Comparison of ENCODE assay signal across 8 mouse cellular contexts in genomic region chr6:88517701-88518403, GRCm38 (mm10). TPM values are rescaled to one million over a fixed set of nuclear protein-coding genes. Genes with fewer than 3 reads are reported as not detected.
DNase-seq lines count a peak whose midpoint lies in the region; ATAC-seq and TF ChIP-seq lines count a peak whose summit lies in the region.

No protein-coding gene starts in this region.

- peaks cover 24% of the 10 kb centered on the region for H3K4me1 ChIP-seq in kidney, embryonic 15.5 days
- peaks cover 2 to 3% of the 10 kb centered on the region in 2 experiments; a peak in 1 of 4 replicates for H3K4me1 ChIP-seq in ES-E14 (ENCODE audit: control insufficient read depth in 2 of 2, insufficient read depth in 2 of 2, low read length in 2 of 2, poor library complexity in 1 of 2)
- H3K4me1 ChIP-seq in forebrain, embryonic 15.5 days: peaks cover 26% of the 10 kb centered on the region
- H3K4me1 ChIP-seq in liver, embryonic 12.5 days: peaks cover 53% of the 10 kb centered on the region

- 6% methylated on average over 18 of the region's 18 CpGs for WGBS in kidney, embryonic 15.5 days
- WGBS in forebrain, embryonic 15.5 days: 15% methylated on average over 18 of the region's 18 CpGs
- WGBS in liver, embryonic 12.5 days (ENCODE audit: insufficient replicate concordance): 8% methylated on average over 18 of the region's 18 CpGs

- peaks cover 39% of the 10 kb centered on the region for H3K36me3 ChIP-seq in kidney, embryonic 15.5 days
- H3K36me3 ChIP-seq in ES-E14 (ENCODE audit: control insufficient read depth, insufficient read depth, low read length, poor library complexity, severe bottlenecking): peaks cover 29% of the 10 kb centered on the region
- peaks cover 32% of the 10 kb centered on the region for H3K36me3 ChIP-seq in forebrain, embryonic 15.5 days
- peaks cover 44% of the 10 kb centered on the region for H3K36me3 ChIP-seq in liver, embryonic 12.5 days

- H3K4me2 ChIP-seq in kidney, embryonic 15.5 days: peak overlapping the region; percentile 72
- H3K4me2 ChIP-seq in forebrain, embryonic 15.5 days (replicated peaks): peak overlapping the region; percentile 81
- peak overlapping the region; percentile 94 for H3K4me2 ChIP-seq in liver, embryonic 12.5 days

- peak overlapping the region; percentile 99 for H3K4me3 ChIP-seq in kidney, embryonic 15.5 days (replicated peaks)
- H3K4me3 ChIP-seq in ES-E14 (ENCODE audit: insufficient read depth in 1 of 2, low read depth in 1 of 2, low read length in 2 of 2, poor library complexity in 1 of 2, severe bottlenecking in 1 of 2): peak overlapping the region; percentile 85 to 86
- peak overlapping the region; percentile 81 for H3K4me3 ChIP-seq in forebrain, embryonic 15.5 days
- H3K4me3 ChIP-seq in liver, embryonic 12.5 days: peak overlapping the region; percentile 94

- no peak for DNase-seq in kidney, adult 8-10 months
- no peak for DNase-seq in ES-E14 (ENCODE audit: low read depth, low spot score)
- no peak for DNase-seq in frontal cortex, postnatal 10 days (ENCODE audit: low spot score in 2 of 2)
- DNase-seq in gastrocnemius, postnatal 25 days: no peak

- no peaks in the 10 kb centered on the region for H3K27me3 ChIP-seq in kidney, embryonic 15.5 days
- no peaks in the 10 kb centered on the region for H3K27me3 ChIP-seq in forebrain, embryonic 15.5 days
- H3K27me3 ChIP-seq in liver, embryonic 12.5 days (replicated peaks): no peaks in the 10 kb centered on the region

- no peaks in the 10 kb centered on the region for H3K9me3 ChIP-seq in kidney, embryonic 15.5 days (replicated peaks)
- H3K9me3 ChIP-seq in ES-E14 (ENCODE audit: control insufficient read depth, insufficient read depth, low read depth, low read length): no peaks in the 10 kb centered on the region
- no peaks in the 10 kb centered on the region for H3K9me3 ChIP-seq in forebrain, embryonic 15.5 days
- H3K9me3 ChIP-seq in liver, embryonic 12.5 days (replicated peaks): no peaks in the 10 kb centered on the region

- peak overlapping the region; percentile 99 for H3K9ac ChIP-seq in kidney, embryonic 15.5 days
- H3K9ac ChIP-seq in ES-E14 (ENCODE audit: insufficient read depth, low read depth, low read length, poor library complexity, severe bottlenecking): peak overlapping the region; percentile 89
- peak overlapping the region; percentile 88 for H3K9ac ChIP-seq in forebrain, embryonic 15.5 days (replicated peaks)
- H3K9ac ChIP-seq in liver, embryonic 12.5 days: peak overlapping the region; percentile 95

- H3K27ac ChIP-seq in kidney, embryonic 15.5 days: peak overlapping the region; percentile 94
- no peak overlapping the region for H3K27ac ChIP-seq in ES-E14 (ENCODE audit: insufficient read depth, low read depth, low read length, poor library complexity, severe bottlenecking)
- peak overlapping the region; percentile 81 for H3K27ac ChIP-seq in forebrain, embryonic 15.5 days (replicated peaks)
- peak overlapping the region; percentile 93 for H3K27ac ChIP-seq in liver, embryonic 12.5 days

- no peak for ATAC-seq in kidney, embryonic 15.5 days (replicated peaks; ENCODE audit: low FRiP score)
- no peak for ATAC-seq in forebrain, embryonic 15.5 days (replicated peaks)
- ATAC-seq in liver, embryonic 12.5 days: no peak
- no peak for ATAC-seq in activated CD4-positive, CD25-positive, alpha-beta regulatory T cell, adult 4 months

- in situ Hi-C loops in ES-E14 (cut with MboI; ENCODE audit: low sequenced_read_pairs in 2 of 2, unreplicated experiment in 2 of 2): no loop called here

TF ChIP-seq in ES-E14, 5 proteins besides CTCF, POLR2A, EP300 and RAD21:
- no peak for TF ChIP-seq CHD2 (IDR thresholded peaks at IDR 0.05; ENCODE audit: low read depth, low read length)
- TF ChIP-seq HCFC1 (IDR thresholded peaks at IDR 0.05; ENCODE audit: borderline replicate concordance, insufficient read depth, low read length): no peak
- no peak for TF ChIP-seq ZNF384 (IDR thresholded peaks at IDR 0.05; ENCODE audit: low read depth, low read length)

RNA-seq across cellular contexts. Expression of gene Sec61a1, which starts 0.9 kb away (rescaled TPM):
- polyA plus RNA-seq in kidney, embryonic 15.5 days (2015; fragmentation: Nextera tagmentation; extraction: Ambion mirVana): 239 and 245 TPM in 2 replicates
- total RNA-seq in ES-E14 (2012; rRNA removed): 414 and 461 TPM in 2 replicates
- 157 and 158 TPM in 2 replicates for polyA plus RNA-seq in forebrain, embryonic 15.5 days (2015; fragmentation: Nextera tagmentation; extraction: Ambion mirVana)
- polyA plus RNA-seq in liver, embryonic 12.5 days (2016; fragmentation: Nextera tagmentation; extraction: Ambion mirVana): 154 and 156 TPM in 2 replicates
- polyA plus RNA-seq in activated CD4-positive, CD25-positive, alpha-beta regulatory T cell, adult 4 months (2017; shearing (Covaris generic)): 100 to 1,000 TPM; 183 to 192 TPM
- 10 to 100 TPM; 22.1 to 22.9 TPM for total RNA-seq in gastrocnemius, postnatal 25 days (2021)

RNA-seq across cellular contexts. Expression of gene Ruvbl1, which starts 52.6 kb away (rescaled TPM):
- 163 and 170 TPM in 2 replicates for polyA plus RNA-seq in kidney, embryonic 15.5 days (2015; fragmentation: Nextera tagmentation; extraction: Ambion mirVana)
- total RNA-seq in ES-E14 (2012; rRNA removed): 117 and 149 TPM in 2 replicates
- 130 and 140 TPM in 2 replicates for polyA plus RNA-seq in forebrain, embryonic 15.5 days (2015; fragmentation: Nextera tagmentation; extraction: Ambion mirVana)
- 136 and 138 TPM in 2 replicates for polyA plus RNA-seq in liver, embryonic 12.5 days (2016; fragmentation: Nextera tagmentation; extraction: Ambion mirVana)
- polyA plus RNA-seq in activated CD4-positive, CD25-positive, alpha-beta regulatory T cell, adult 4 months (2017; shearing (Covaris generic)): 10 to 100 TPM; 52.0 to 75.2 TPM
- 10 to 100 TPM; 16.9 to 17.8 TPM for total RNA-seq in gastrocnemius, postnatal 25 days (2021)
